Mouse (Mus musculus) forebrain, embryonic 16.5 days (tissue): ENCODE measurements around the gene Ccdc85c. TPM values are rescaled to one million over a fixed set of nuclear protein-coding genes. Genes with fewer than 3 reads are reported as not detected.

Source experiments
- ATAC-seq: fragments of 200-750 bp; cut with Nextera tagmentation; 2 replicates; pipeline ENCODE4 v1.8.0; 2017; ENCODE audit warnings: mild to moderate bottlenecking, moderate library complexity
- H3K27ac ChIP-seq: fragments of 300-500 bp; sonication (generic); 2 replicates; pipeline ENCODE4 v1.5.1; 2014; ENCODE audit warnings: low read length, control low read depth
- H3K27me3 ChIP-seq: fragments of 300-500 bp; sonication (generic); replicated peaks from 2 replicates; pipeline ENCODE4 v1.6.1; 2014; ENCODE audit warnings: low read length; ENCODE audit not compliant: control insufficient read depth, insufficient read depth
- H3K36me3 ChIP-seq: fragments of 300-500 bp; sonication (generic); 2 replicates; pipeline ENCODE4 v1.6.1; 2014; ENCODE audit not compliant: control insufficient read depth, insufficient read depth
- H3K4me1 ChIP-seq: fragments of 300-500 bp; sonication (generic); replicated peaks from 2 replicates; pipeline ENCODE4 v1.6.1; 2014; ENCODE audit warnings: low read length; ENCODE audit not compliant: control insufficient read depth, insufficient read depth
- H3K4me2 ChIP-seq: fragments of 300-500 bp; sonication (generic); 2 replicates; pipeline ENCODE4 v1.6.1; 2014; ENCODE audit warnings: mild to moderate bottlenecking, low read length, control low read depth
- H3K4me3 ChIP-seq: fragments of 300-500 bp; sonication (generic); replicated peaks from 2 replicates; pipeline ENCODE4 v1.5.1; 2014; ENCODE audit warnings: mild to moderate bottlenecking, low read length, control low read depth
- H3K9ac ChIP-seq: fragments of 300-500 bp; sonication (generic); replicated peaks from 2 replicates; pipeline ENCODE4 v1.6.1; 2014; ENCODE audit warnings: low read depth, low read length, control low read depth
- H3K9me3 ChIP-seq: fragments of 300-500 bp; sonication (generic); 2 replicates; pipeline ENCODE4 v1.6.1; 2016; ENCODE audit warnings: low read length; ENCODE audit not compliant: control insufficient read depth
- WGBS: fragments of 180-500 bp; shearing (Covaris S2); extraction: QIAGEN DNeasy Blood & Tissue Kit; methylation state at CpG from one replicate; pipeline ENCODE4 v1.1.7; 2014; 5-methylcytosine and 5-hydroxymethylcytosine counted together
- polyA plus RNA-seq: library from polyadenylated mRNA; unstranded; fragments of >200 nt; fragmentation: Nextera tagmentation; extraction: Ambion mirVana; gene quantifications from 2 replicates; pipeline ENCODE4 v1.2.1, GENCODE M21; 2015

Gene Ccdc85c
- polyA plus RNA-seq, 1 experiment from 2014 or later: 12.0 TPM

GRCm38 (mm10) chr12:108217572-108217971, 57.7 kb downstream of the Ccdc85c start:
- WGBS: 61% methylated on average over 5 of the region's 5 CpGs
- Histone ChIP-seq H3K27ac (no peak overlapping the region), H3K4me3 (no peak overlapping the region), H3K4me1 (peaks cover 62% of the 10 kb centered on the region), H3K9ac (no peak overlapping the region), H3K4me2 (no peak overlapping the region), H3K9me3 (no peaks in the 10 kb centered on the region), H3K36me3 (no peaks in the 10 kb centered on the region), H3K27me3 (no peaks in the 10 kb centered on the region)
- ATAC-seq: no peak

GRCm38 (mm10) chr12:108216611-108217370, 58.4 kb downstream of the Ccdc85c start:
- H3K4me3 ChIP-seq: no peak overlapping the region
- H3K9ac ChIP-seq: no peak overlapping the region; the same call in 1 of the 2 replicates
- 42% methylated on average over 11 of the region's 11 CpGs for WGBS
- peaks cover 64% of the 10 kb centered on the region for H3K4me1 ChIP-seq
- H3K27me3 ChIP-seq: no peaks in the 10 kb centered on the region
- no peak overlapping the region; the same call in 1 of the 2 replicates for H3K4me2 ChIP-seq
- H3K36me3 ChIP-seq: no peaks in the 10 kb centered on the region
- ATAC-seq: peak; percentile 16
- H3K9me3 ChIP-seq: no peaks in the 10 kb centered on the region
- no peak overlapping the region for H3K27ac ChIP-seq

- H3K4me1 ChIP-seq: peaks cover 47% of the 10 kb centered on the region
- H3K4me2 ChIP-seq: no peak overlapping the region
- WGBS: 62% methylated on average over 8 of the region's 8 CpGs
- no peaks in the 10 kb centered on the region for H3K27me3 ChIP-seq
- ATAC-seq: no peak
- no peaks in the 10 kb centered on the region for H3K36me3 ChIP-seq
- H3K27ac ChIP-seq: no peak overlapping the region
- H3K4me3 ChIP-seq: no peak overlapping the region
- no peak overlapping the region for H3K9ac ChIP-seq
- no peaks in the 10 kb centered on the region for H3K9me3 ChIP-seq
These were observed 60.1 kb downstream of the Ccdc85c start for GRCm38 (mm10) chr12:108215090-108215489.

GRCm38 (mm10) chr12:108213090-108214041, 61.9 kb downstream of the Ccdc85c start:
- WGBS: 25% methylated on average over 18 of the region's 18 CpGs
- H3K36me3 ChIP-seq: no peaks in the 10 kb centered on the region
- H3K27me3 ChIP-seq: no peaks in the 10 kb centered on the region
- H3K27ac ChIP-seq: no peak overlapping the region
- no peak for ATAC-seq
- no peaks in the 10 kb centered on the region for H3K9me3 ChIP-seq
- peaks cover 38% of the 10 kb centered on the region for H3K4me1 ChIP-seq
- no peak overlapping the region for H3K4me2 ChIP-seq
- no peak overlapping the region for H3K9ac ChIP-seq
- H3K4me3 ChIP-seq: no peak overlapping the region

- H3K27ac ChIP-seq: no peak overlapping the region
- H3K4me2 ChIP-seq: no peak overlapping the region
- H3K36me3 ChIP-seq: no peaks in the 10 kb centered on the region
- H3K27me3 ChIP-seq: no peaks in the 10 kb centered on the region
- H3K9ac ChIP-seq: no peak overlapping the region
- H3K9me3 ChIP-seq: no peaks in the 10 kb centered on the region
- no peak overlapping the region for H3K4me3 ChIP-seq
- no peak for ATAC-seq
- peaks cover 37% of the 10 kb centered on the region for H3K4me1 ChIP-seq
- WGBS: 84% methylated on average over 6 of the region's 6 CpGs
These were observed 62.7 kb downstream of the Ccdc85c start for GRCm38 (mm10) chr12:108212476-108212875.

- H3K27me3 ChIP-seq: no peaks in the 10 kb centered on the region
- no peak for ATAC-seq
- 49% methylated on average over 5 of the region's 5 CpGs for WGBS
- peaks cover 33% of the 10 kb centered on the region for H3K4me1 ChIP-seq
- no peak overlapping the region for H3K4me3 ChIP-seq
- H3K36me3 ChIP-seq: no peaks in the 10 kb centered on the region
- no peak overlapping the region for H3K4me2 ChIP-seq
- no peak overlapping the region for H3K9ac ChIP-seq
- H3K27ac ChIP-seq: no peak overlapping the region
- H3K9me3 ChIP-seq: no peaks in the 10 kb centered on the region
These were observed 63.2 kb downstream of the Ccdc85c start for GRCm38 (mm10) chr12:108212071-108212470.

GRCm38 (mm10) chr12:108210623-108211022, 64.6 kb downstream of the Ccdc85c start:
- H3K4me1 ChIP-seq: peaks cover 23% of the 10 kb centered on the region
- no peaks in the 10 kb centered on the region for H3K27me3 ChIP-seq
- no peak overlapping the region for H3K27ac ChIP-seq
- H3K4me3 ChIP-seq: no peak overlapping the region
- no peaks in the 10 kb centered on the region for H3K9me3 ChIP-seq
- H3K4me2 ChIP-seq: no peak overlapping the region
- H3K36me3 ChIP-seq: no peaks in the 10 kb centered on the region
- 92% methylated on average over 15 of the region's 15 CpGs for WGBS
- H3K9ac ChIP-seq: no peak overlapping the region
- ATAC-seq: no peak

GRCm38 (mm10) chr12:108208726-108209438, 66.3 kb downstream of the Ccdc85c start:
- peak; percentile 54 for ATAC-seq
- no peak overlapping the region for H3K4me2 ChIP-seq
- H3K9ac ChIP-seq: 0 out of 2 replicates have a peak overlapping the region, but pooled peaks have one; percentile 37

More at GRCm38 (mm10) chr12:108208726-108209438, 66.3 kb downstream of the Ccdc85c start:
- Histone ChIP-seq H3K27ac (no peak overlapping the region; the same call in 1 of the 2 replicates), H3K36me3 (0 out of 2 replicates have a peak, but pooled peaks cover 2% of the 10 kb centered on the region), H3K4me3 (no peak overlapping the region), H3K9me3 (no peaks in the 10 kb centered on the region), H3K4me1 (peaks cover 23% of the 10 kb centered on the region), H3K27me3 (no peaks in the 10 kb centered on the region)
- WGBS: 29% methylated on average over 13 of the region's 13 CpGs
